Comparison of ENCODE assay signal across 9 mouse cellular contexts in genomic region chr13:56221129-56221910, GRCm38 (mm10). TPM values are rescaled to one million over a fixed set of nuclear protein-coding genes. Genes with fewer than 3 reads are reported as not detected.
A peak's percentile ranks its signal among the peaks of the same experiment; 100 is the strongest.
DNase-seq lines count a peak whose midpoint lies in the region; ATAC-seq and TF ChIP-seq lines count a peak whose summit lies in the region.
"Had no signal": no experiment of that assay in that cellular context is flagged by ENCODE, and none has a peak within 500 bp of the region (broad histone marks: within the 10 kb centered on the region; RNA-seq: fewer than 3 reads in every experiment).

No protein-coding gene starts in this region.

- no peak overlapping the region for H3K27ac ChIP-seq in heart, embryonic 14.5 days (replicated peaks in 1 of 2; ENCODE audit: control insufficient read depth in 1 of 2, insufficient read depth in 1 of 2, low read depth in 2 of 2, low read length in 2 of 2)
- H3K27ac ChIP-seq in ES-E14 (ENCODE audit: insufficient read depth, low read depth, low read length, poor library complexity, severe bottlenecking), result no peak overlapping the region
- H3K27ac ChIP-seq in forebrain, embryonic 14.5 days (ENCODE audit: low read depth, low read length), result peak overlapping the region; percentile 88
- H3K27ac ChIP-seq in limb, embryonic 14.5 days (replicated peaks; ENCODE audit: low read depth, low read length), result no peak overlapping the region
- peak overlapping the region; percentile 58; the same call in 1 of the 2 replicates for H3K27ac ChIP-seq in stomach, embryonic 14.5 days (ENCODE audit: low read length)

- peaks cover 9 to 16% of the 10 kb centered on the region in 2 experiments; a peak in 3 of 4 replicates for H3K4me1 ChIP-seq in heart, embryonic 14.5 days (ENCODE audit: control insufficient read depth in 2 of 2, insufficient read depth in 2 of 2, low read length in 2 of 2)
- peaks cover 2 to 22% of the 10 kb centered on the region in 2 experiments; a peak in 3 of 4 replicates for H3K4me1 ChIP-seq in ES-E14 (ENCODE audit: control insufficient read depth in 2 of 2, insufficient read depth in 2 of 2, low read length in 2 of 2, poor library complexity in 1 of 2)
- H3K4me1 ChIP-seq in forebrain, embryonic 14.5 days (ENCODE audit: control insufficient read depth, insufficient read depth, low read length), result peaks cover 32% of the 10 kb centered on the region
- H3K4me1 ChIP-seq in limb, embryonic 14.5 days (ENCODE audit: control insufficient read depth, insufficient read depth, low read length), result peaks cover 14% of the 10 kb centered on the region
- H3K4me1 ChIP-seq in stomach, embryonic 14.5 days (ENCODE audit: control insufficient read depth, insufficient read depth, low read length), result peaks cover 17% of the 10 kb centered on the region; the same call in 1 of the 2 replicates

- no peaks in the 10 kb centered on the region for H3K9me3 ChIP-seq in heart, embryonic 14.5 days (ENCODE audit: control insufficient read depth, low read length)
- H3K9me3 ChIP-seq in ES-E14 (ENCODE audit: control insufficient read depth, insufficient read depth, low read depth, low read length), result no peaks in the 10 kb centered on the region
- H3K9me3 ChIP-seq in forebrain, embryonic 14.5 days (replicated peaks; ENCODE audit: control insufficient read depth, low read length), result no peaks in the 10 kb centered on the region
- H3K9me3 ChIP-seq in limb, embryonic 14.5 days (ENCODE audit: control insufficient read depth, low read length), result no peaks in the 10 kb centered on the region
- H3K9me3 ChIP-seq in stomach, embryonic 14.5 days (ENCODE audit: control insufficient read depth, low read depth, low read length), result no peaks in the 10 kb centered on the region

- H3K9ac ChIP-seq in heart, embryonic 14.5 days (ENCODE audit: low read length), result peak overlapping the region; percentile 40; the same call in 1 of the 2 replicates
- no peak overlapping the region for H3K9ac ChIP-seq in ES-E14 (ENCODE audit: insufficient read depth, low read depth, low read length, poor library complexity, severe bottlenecking)
- H3K9ac ChIP-seq in forebrain, embryonic 14.5 days (ENCODE audit: low read length), result peak overlapping the region; percentile 60
- H3K9ac ChIP-seq in limb, embryonic 14.5 days (ENCODE audit: low read depth, low read length, severe bottlenecking), result peak overlapping the region; percentile 52
- H3K9ac ChIP-seq in stomach, embryonic 14.5 days (replicated peaks; ENCODE audit: low read depth, low read length), result no peak overlapping the region; the same call in 1 of the 2 replicates

- no peak for DNase-seq in heart, adult 8-10 months (ENCODE audit: low spot score)
- DNase-seq in ES-E14 (ENCODE audit: low read depth, low spot score), result peak; percentile 80
- peak; percentile 89 for DNase-seq in forebrain, embryonic 14.5 days (ENCODE audit: low spot score)
- peak; percentile 14 for DNase-seq in limb, embryonic 14.5 days (ENCODE audit: low spot score)
- DNase-seq in adrenal gland, adult (ENCODE audit: inconsistent age in 2 of 2, low spot score in 1 of 2), result no peak

- WGBS in heart, embryonic 14.5 days, result under 1% methylated on average over 46 of the region's 46 CpGs
- WGBS in forebrain, embryonic 14.5 days, result under 1% methylated on average over 46 of the region's 46 CpGs
- 2% methylated on average over 42 of the region's 46 CpGs for WGBS in limb, embryonic 14.5 days
- WGBS in stomach, embryonic 14.5 days, result under 1% methylated on average over 46 of the region's 46 CpGs

- in situ Hi-C loops in ES-E14 (cut with MboI; ENCODE audit: low sequenced_read_pairs in 2 of 2, unreplicated experiment in 2 of 2), result loop anchor here in 1 of 2 experiments (10.0 kb wide), 1 partner anchor 387 kb away; the partner anchor contains the start of gene Pitx1

- peak overlapping the region; percentile 14 to 35 for H3K4me3 ChIP-seq in heart, embryonic 14.5 days (ENCODE audit: control insufficient read depth in 1 of 2, insufficient read depth in 1 of 2, low read depth in 1 of 2, low read length in 2 of 2)
- peak overlapping the region; percentile 49 to 64 for H3K4me3 ChIP-seq in ES-E14 (ENCODE audit: insufficient read depth in 1 of 2, low read depth in 1 of 2, low read length in 2 of 2, poor library complexity in 1 of 2, severe bottlenecking in 1 of 2)
- H3K4me3 ChIP-seq in forebrain, embryonic 14.5 days (ENCODE audit: low read depth, low read length), result peak overlapping the region; percentile 31
- peak overlapping the region; percentile 41 for H3K4me3 ChIP-seq in limb, embryonic 14.5 days (replicated peaks; ENCODE audit: low read length)
- peak overlapping the region; percentile 33 for H3K4me3 ChIP-seq in stomach, embryonic 14.5 days (ENCODE audit: low read depth, low read length)

- H3K36me3 ChIP-seq in heart, embryonic 14.5 days (ENCODE audit: control insufficient read depth, insufficient read depth, low read length), result no peaks in the 10 kb centered on the region
- H3K36me3 ChIP-seq in ES-E14 (ENCODE audit: control insufficient read depth, insufficient read depth, low read length, poor library complexity, severe bottlenecking), result no peaks in the 10 kb centered on the region
- H3K36me3 ChIP-seq in forebrain, embryonic 14.5 days (ENCODE audit: control insufficient read depth, insufficient read depth, low read length), result no peaks in the 10 kb centered on the region
- no peaks in the 10 kb centered on the region for H3K36me3 ChIP-seq in limb, embryonic 14.5 days (ENCODE audit: control insufficient read depth, insufficient read depth, low read length)
- H3K36me3 ChIP-seq in stomach, embryonic 14.5 days (ENCODE audit: control insufficient read depth, insufficient read depth, low read length), result no peaks in the 10 kb centered on the region

- peaks cover 90% of the 10 kb centered on the region for H3K27me3 ChIP-seq in heart, embryonic 14.5 days (ENCODE audit: control insufficient read depth, insufficient read depth, low read length)
- H3K27me3 ChIP-seq in forebrain, embryonic 14.5 days (replicated peaks; ENCODE audit: control insufficient read depth, insufficient read depth, low read length), result peaks cover 12% of the 10 kb centered on the region
- H3K27me3 ChIP-seq in limb, embryonic 14.5 days (ENCODE audit: control insufficient read depth, insufficient read depth, low read length), result peaks cover 45% of the 10 kb centered on the region
- peaks cover 26% of the 10 kb centered on the region for H3K27me3 ChIP-seq in stomach, embryonic 14.5 days (ENCODE audit: control insufficient read depth, insufficient read depth, low read length)

- TF ChIP-seq POLR2A in limb, embryonic 14.5 days (IDR thresholded peaks at IDR 0.05; ENCODE audit: borderline replicate concordance, extremely low read depth, insufficient read depth, insufficient read length), result no peak

- no peak for ATAC-seq in heart, embryonic 14.5 days (ENCODE audit: insufficient number of reproducible peaks, insufficient read depth, low FRiP score, low read depth)
- peak; percentile 88 for ATAC-seq in forebrain, embryonic 14.5 days
- ATAC-seq in limb, embryonic 14.5 days (ENCODE audit: low FRiP score, low read depth), result peak; percentile 60
- peak; percentile 38; the same call in 1 of the 2 replicates for ATAC-seq in stomach, embryonic 14.5 days (ENCODE audit: insufficient number of reproducible peaks, insufficient read depth, low FRiP score, low read depth)
- no peak for ATAC-seq in megakaryocyte, adult 5-6 weeks (ENCODE audit: poor library complexity, severe bottlenecking)

- H3K4me2 ChIP-seq in heart, embryonic 14.5 days (ENCODE audit: low read length), result peak overlapping the region; percentile 67
- peak overlapping the region; percentile 72 for H3K4me2 ChIP-seq in forebrain, embryonic 14.5 days (ENCODE audit: low read length)
- H3K4me2 ChIP-seq in limb, embryonic 14.5 days (replicated peaks; ENCODE audit: low read depth, low read length, severe bottlenecking), result peak overlapping the region; percentile 88
- peak overlapping the region; percentile 79 for H3K4me2 ChIP-seq in stomach, embryonic 14.5 days (replicated peaks; ENCODE audit: low read depth, low read length)

TF ChIP-seq in ES-E14, 5 proteins besides CTCF, POLR2A, EP300 and RAD21:
- TF ChIP-seq ZNF384 (IDR thresholded peaks at IDR 0.05; ENCODE audit: low read depth, low read length) (peak; percentile 21; the same call in 1 of the 2 replicates), ZC3H11A (IDR thresholded peaks at IDR 0.05; ENCODE audit: borderline replicate concordance, low read depth, low read length) (no peak), MAFK (IDR thresholded peaks at IDR 0.05; ENCODE audit: insufficient read depth, low read depth, low read length) (no peak), CHD2 (IDR thresholded peaks at IDR 0.05; ENCODE audit: low read depth, low read length) (no peak)

RNA-seq across cellular contexts. Expression of gene Neurog1, which starts 30.6 kb away (rescaled TPM):
- polyA plus RNA-seq in heart, embryonic 14.5 days (2014; fragmentation: Nextera tagmentation; extraction: Ambion mirVana), result not detected in 2 replicates
- total RNA-seq in heart, adult 8-10 months (2022), result not detected
- 0.45 and 0.48 TPM in 2 replicates for total RNA-seq in ES-E14 (2012; rRNA removed)
- polyA plus RNA-seq in forebrain, embryonic 14.5 days (2014; fragmentation: Nextera tagmentation; extraction: Ambion mirVana), result 3.4 and 4.3 TPM in 2 replicates
- polyA plus RNA-seq in limb, embryonic 14.5 days (2012; rRNA removed), result 0.04 and 0.06 TPM in 2 replicates
- polyA plus RNA-seq in limb, embryonic 14.5 days (2014; fragmentation: Nextera tagmentation; extraction: Ambion mirVana), result not detected in 2 replicates
- not detected in 2 replicates for polyA plus RNA-seq in stomach, embryonic 14.5 days (2014; fragmentation: Nextera tagmentation; extraction: Ambion mirVana)
- not detected in 2 replicates for total RNA-seq in megakaryocyte, adult 5-6 weeks (2015)
- total RNA-seq in megakaryocyte, adult 5-6 weeks (2017), result not detected in 2 replicates
- total RNA-seq: CH12.LX had no signal

RNA-seq across cellular contexts. Expression of gene Tifab, which starts 42.6 kb away (rescaled TPM):
- 0.28 and 0.58 TPM in 2 replicates for polyA plus RNA-seq in heart, embryonic 14.5 days (2014; fragmentation: Nextera tagmentation; extraction: Ambion mirVana)
- 1 to 10 TPM in 1 of 4 experiments, under 1 TPM in 3; 0.50 to 1.2 (median 0.82) TPM for total RNA-seq in heart, adult 8-10 months (2022)
- 0.13 TPM in 1 of 2 replicates, not detected in the other for total RNA-seq in ES-E14 (2012; rRNA removed)
- 0.42 and 0.58 TPM in 2 replicates for polyA plus RNA-seq in forebrain, embryonic 14.5 days (2014; fragmentation: Nextera tagmentation; extraction: Ambion mirVana)
- 1.9 and 2.0 TPM in 2 replicates for polyA plus RNA-seq in limb, embryonic 14.5 days (2012; rRNA removed)
- polyA plus RNA-seq in limb, embryonic 14.5 days (2014; fragmentation: Nextera tagmentation; extraction: Ambion mirVana), result 1.1 and 1.3 TPM in 2 replicates
- polyA plus RNA-seq in stomach, embryonic 14.5 days (2014; fragmentation: Nextera tagmentation; extraction: Ambion mirVana), result 1.2 and 1.4 TPM in 2 replicates
- 161 and 168 TPM in 2 replicates for total RNA-seq in megakaryocyte, adult 5-6 weeks (2015)
- total RNA-seq in megakaryocyte, adult 5-6 weeks (2017), result 230 and 238 TPM in 2 replicates

Comparison
In these comparisons a context has a peak if more than half of its experiments do, and no peak if none do; other contexts are left out.
1. ATAC-seq: peak in forebrain, embryonic 14.5 days (single experiment), limb, embryonic 14.5 days (single experiment) and stomach, embryonic 14.5 days (single experiment); none in heart, embryonic 14.5 days (single experiment) and megakaryocyte, adult 5-6 weeks (single experiment).
2. H3K27ac ChIP-seq: peak in forebrain, embryonic 14.5 days (single experiment) and stomach, embryonic 14.5 days (single experiment); none in heart, embryonic 14.5 days (0 of 2), ES-E14 (single experiment) and limb, embryonic 14.5 days (single experiment).
3. H3K9ac ChIP-seq: peak in heart, embryonic 14.5 days (single experiment), forebrain, embryonic 14.5 days (single experiment) and limb, embryonic 14.5 days (single experiment); none in ES-E14 (single experiment) and stomach, embryonic 14.5 days (single experiment).
4. DNase-seq: peak in ES-E14 (single experiment), forebrain, embryonic 14.5 days (single experiment) and limb, embryonic 14.5 days (single experiment); none in heart, adult 8-10 months (single experiment) and adrenal gland, adult (0 of 2).
5. Peak in every context shown above with its lines, with median percentiles within 50 percentile points of each other: H3K4me2 ChIP-seq and H3K4me3 ChIP-seq.